ENCODE assay signal across 8 mouse cellular contexts in the genomic region with DNA sequence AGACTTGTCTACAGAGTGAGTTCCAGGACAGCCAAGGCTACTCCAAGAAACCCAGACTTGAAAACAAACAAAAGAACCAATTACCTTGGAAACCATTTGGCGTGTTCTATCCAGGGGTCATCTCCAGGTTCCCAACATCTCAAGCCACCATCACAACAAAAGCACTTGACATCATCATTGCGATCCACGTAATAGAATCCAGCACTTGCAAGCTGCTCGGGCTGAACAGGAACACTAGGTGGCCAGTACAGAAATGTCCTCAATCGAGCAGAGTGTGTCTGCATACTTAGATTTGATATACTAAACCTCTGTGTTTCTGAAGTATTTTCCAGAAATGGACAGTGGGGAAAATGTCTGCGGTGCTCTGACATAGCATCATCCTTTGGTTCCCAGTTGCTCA. TPM values are rescaled to one million over a fixed set of nuclear protein-coding genes. Genes with fewer than 3 reads are reported as not detected.
DNase-seq lines count a peak whose midpoint lies in the region; ATAC-seq and TF ChIP-seq lines count a peak whose summit lies in the region.
"Had no signal": no experiment of that assay in that cellular context is flagged by ENCODE, and none has a peak within 500 bp of the region (broad histone marks: within the 10 kb centered on the region; RNA-seq: fewer than 3 reads in every experiment).

No protein-coding gene starts in this region.

- no peak overlapping the region for H3K4me3 ChIP-seq in kidney, postnatal 0 days (replicated peaks; ENCODE audit: low read depth, low read length)
- peak overlapping the region; percentile 5; the same call in 1 of the 2 replicates for H3K4me3 ChIP-seq in E14TG2a.4 (replicated peaks; ENCODE audit: low read length)
- H3K4me3 ChIP-seq in embryonic facial prominence, embryonic 13.5 days = no peak overlapping the region; the same call in 1 of the 2 replicates
- 0 out of 2 replicates have a peak overlapping the region, but pooled peaks have one; percentile 11 for H3K4me3 ChIP-seq in liver, embryonic 13.5 days (replicated peaks)

- H3K9ac ChIP-seq in kidney, postnatal 0 days (ENCODE audit: low read depth, low read length) = 0 out of 2 replicates have a peak overlapping the region, but pooled peaks have one; percentile 18
- H3K9ac ChIP-seq in embryonic facial prominence, embryonic 13.5 days = no peak overlapping the region
- peak overlapping the region; percentile 40; the same call in 1 of the 2 replicates for H3K9ac ChIP-seq in liver, embryonic 13.5 days

- H3K9me3 ChIP-seq in kidney, postnatal 0 days (replicated peaks; ENCODE audit: low read length) = no peaks in the 10 kb centered on the region
- no peaks in the 10 kb centered on the region for H3K9me3 ChIP-seq in E14TG2a.4 (ENCODE audit: low read length)
- no peaks in the 10 kb centered on the region for H3K9me3 ChIP-seq in embryonic facial prominence, embryonic 13.5 days
- no peaks in the 10 kb centered on the region for H3K9me3 ChIP-seq in liver, embryonic 13.5 days (replicated peaks)

- no peak for ATAC-seq in kidney, postnatal 0 days (replicated peaks; ENCODE audit: low FRiP score, low read depth)
- ATAC-seq in embryonic facial prominence, embryonic 13.5 days (ENCODE audit: insufficient number of reproducible peaks, insufficient read depth, low FRiP score, low TSS enrichment, low read depth) = no peak
- ATAC-seq in liver, embryonic 13.5 days (ENCODE audit: low read depth) = no peak

- peak; percentile 12; the same call in 1 of the 2 replicates for TF ChIP-seq CTCF in kidney, postnatal 0 days (IDR thresholded peaks at IDR 0.05; ENCODE audit: low read depth)
- no peak for TF ChIP-seq CTCF in E14TG2a.4 (conservative IDR thresholded peaks at IDR 0.05; ENCODE audit: low read length)

- no peak for DNase-seq in kidney, postnatal 0 days (ENCODE audit: low spot score)
- no peak for DNase-seq in kidney, adult 8-10 months
- no peak for DNase-seq in liver, embryonic 13.5 days
- DNase-seq in cerebellum, adult 11-12 months = no peak
- no peak for DNase-seq in frontal cortex, postnatal 14 days (ENCODE audit: low spot score in 2 of 2)
- DNase-seq: cerebellum, postnatal 36 days had no signal

- no peaks in the 10 kb centered on the region for H3K36me3 ChIP-seq in kidney, postnatal 0 days (ENCODE audit: insufficient read depth, low read length)
- peaks cover 32% of the 10 kb centered on the region for H3K36me3 ChIP-seq in E14TG2a.4 (ENCODE audit: insufficient read depth, low read length)
- H3K36me3 ChIP-seq in embryonic facial prominence, embryonic 13.5 days = peaks cover 31% of the 10 kb centered on the region
- peaks cover 13% of the 10 kb centered on the region for H3K36me3 ChIP-seq in liver, embryonic 13.5 days

- H3K27ac ChIP-seq in kidney, postnatal 0 days = no peak overlapping the region
- H3K27ac ChIP-seq in embryonic facial prominence, embryonic 13.5 days = no peak overlapping the region
- no peak overlapping the region for H3K27ac ChIP-seq in liver, embryonic 13.5 days

- 0 out of 2 replicates have a peak overlapping the region, but pooled peaks have one; percentile 18 for H3K4me2 ChIP-seq in kidney, postnatal 0 days (ENCODE audit: low read length)
- peak overlapping the region; percentile 28; the same call in 1 of the 2 replicates for H3K4me2 ChIP-seq in embryonic facial prominence, embryonic 13.5 days
- peak overlapping the region; percentile 43 for H3K4me2 ChIP-seq in liver, embryonic 13.5 days

- no peaks in the 10 kb centered on the region for H3K27me3 ChIP-seq in kidney, postnatal 0 days (ENCODE audit: insufficient read depth, low read length)
- H3K27me3 ChIP-seq in E14TG2a.4 (ENCODE audit: insufficient read depth, low read length) = no peaks in the 10 kb centered on the region
- no peaks in the 10 kb centered on the region for H3K27me3 ChIP-seq in embryonic facial prominence, embryonic 13.5 days
- H3K27me3 ChIP-seq in liver, embryonic 13.5 days = no peaks in the 10 kb centered on the region

- 0 out of 2 replicates have a peak, but pooled peaks cover 9% of the 10 kb centered on the region for H3K4me1 ChIP-seq in kidney, postnatal 0 days (replicated peaks; ENCODE audit: insufficient read depth, low read length)
- H3K4me1 ChIP-seq in E14TG2a.4 (replicated peaks; ENCODE audit: low read depth, low read length) = peaks cover 50% of the 10 kb centered on the region
- H3K4me1 ChIP-seq in embryonic facial prominence, embryonic 13.5 days = peaks cover 13% of the 10 kb centered on the region
- H3K4me1 ChIP-seq in liver, embryonic 13.5 days (replicated peaks) = peaks cover 67% of the 10 kb centered on the region

- WGBS in kidney, postnatal 0 days = 83% methylated on average over 6 of the region's 6 CpGs
- 91% methylated on average over 6 of the region's 6 CpGs for WGBS in embryonic facial prominence, embryonic 13.5 days
- WGBS in liver, embryonic 13.5 days (ENCODE audit: insufficient replicate concordance) = 84% methylated on average over 6 of the region's 6 CpGs

RNA-seq across cellular contexts. Expression of a gene that starts 3.4 kb away (rescaled TPM):
- polyA plus RNA-seq in kidney, postnatal 0 days (2015; fragmentation: Nextera tagmentation; extraction: Ambion mirVana) = 36.4 and 37.4 TPM in 2 replicates
- polyA plus RNA-seq in embryonic facial prominence, embryonic 13.5 days (2015; fragmentation: Nextera tagmentation; extraction: Ambion mirVana) = 41.6 and 45.5 TPM in 2 replicates
- polyA plus RNA-seq in liver, embryonic 13.5 days (2015; fragmentation: Nextera tagmentation; extraction: Ambion mirVana) = 11.7 and 15.7 TPM in 2 replicates

RNA-seq across cellular contexts. Expression of a gene that starts 39.6 kb away (rescaled TPM):
- polyA plus RNA-seq in kidney, postnatal 0 days (2015; fragmentation: Nextera tagmentation; extraction: Ambion mirVana) = 5.3 and 7.2 TPM in 2 replicates
- 14.1 and 15.6 TPM in 2 replicates for polyA plus RNA-seq in embryonic facial prominence, embryonic 13.5 days (2015; fragmentation: Nextera tagmentation; extraction: Ambion mirVana)
- 4.8 and 5.7 TPM in 2 replicates for polyA plus RNA-seq in liver, embryonic 13.5 days (2015; fragmentation: Nextera tagmentation; extraction: Ambion mirVana)

Comparison
In these comparisons a context has a peak if more than half of its experiments do, and no peak if none do; other contexts are left out.
1. H3K4me3 ChIP-seq: peak in E14TG2a.4 (single experiment) and liver, embryonic 13.5 days (single experiment); none in kidney, postnatal 0 days (single experiment) and embryonic facial prominence, embryonic 13.5 days (single experiment).
2. Peak in every context shown above with its lines, with median percentiles within 50 percentile points of each other: H3K4me2 ChIP-seq.